Mouse (Mus musculus) thymus, adult 2 months (tissue): ENCODE data around the gene Sp6.

Experiments used
- CTCF ChIP-seq: fragments of 200-500 bp; IDR thresholded peaks from 2 replicates; pipeline ENCODE4 v1.5.1; 2012; ENCODE audit warnings: mild to moderate bottlenecking, control low read depth, low read length, moderate library complexity, borderline replicate concordance; ENCODE audit not compliant: control insufficient read depth, poor library complexity, insufficient read depth; ENCODE audit errors: extremely low read depth
- POLR2A ChIP-seq: fragments of 200-500 bp; IDR thresholded peaks from 2 replicates; pipeline ENCODE4 v1.6.1; 2012; ENCODE audit warnings: mild to moderate bottlenecking, low read length, control low read depth, moderate library complexity; ENCODE audit not compliant: control insufficient read depth, poor library complexity, insufficient read depth; ENCODE audit errors: extremely low read depth

GRCm38 (mm10) chr11:96976911-96977591 lies 36.1 kb upstream of the Sp6 start:
- no peak; the same call in 1 of the 2 replicates for TF ChIP-seq POLR2A
- TF ChIP-seq CTCF, result no peak
